Mouse (Mus musculus) C2C12 (cell line): ENCODE results near the gene Tmem216.

Source experiments
- CEBPB ChIP-seq: IDR thresholded peaks from one replicate; pipeline ENCODE4 v1.6.1; 2011; ENCODE audit warnings: low read depth, mild to moderate bottlenecking, control low read depth, moderate library complexity
- CTCF ChIP-seq: IDR thresholded peaks from one replicate; pipeline ENCODE4 v1.5.1; 2011; ENCODE audit not compliant: control insufficient read depth, insufficient read depth, insufficient read length
- MYOG ChIP-seq: IDR thresholded peaks from one replicate; pipeline ENCODE4 v1.6.1; 2011; ENCODE audit not compliant: control insufficient read depth, insufficient read length; ENCODE audit errors: extremely low read depth

GRCm38 (mm10) chr19:10589127-10589857, 33.3 kb upstream of the Tmem216 start:
- no peak for TF ChIP-seq CTCF
- TF ChIP-seq MYOG: no peak
- no peak for TF ChIP-seq CEBPB
